Mouse (Mus musculus): ENCODE results near the gene Evl. TPM values are rescaled to one million over a fixed set of nuclear protein-coding genes. Genes with fewer than 3 reads are reported as not detected.

Evl gene
- total and polyA plus RNA-seq, 3 experiments, result 3.2 to 29.3 (median 11.3) TPM

DNA sequence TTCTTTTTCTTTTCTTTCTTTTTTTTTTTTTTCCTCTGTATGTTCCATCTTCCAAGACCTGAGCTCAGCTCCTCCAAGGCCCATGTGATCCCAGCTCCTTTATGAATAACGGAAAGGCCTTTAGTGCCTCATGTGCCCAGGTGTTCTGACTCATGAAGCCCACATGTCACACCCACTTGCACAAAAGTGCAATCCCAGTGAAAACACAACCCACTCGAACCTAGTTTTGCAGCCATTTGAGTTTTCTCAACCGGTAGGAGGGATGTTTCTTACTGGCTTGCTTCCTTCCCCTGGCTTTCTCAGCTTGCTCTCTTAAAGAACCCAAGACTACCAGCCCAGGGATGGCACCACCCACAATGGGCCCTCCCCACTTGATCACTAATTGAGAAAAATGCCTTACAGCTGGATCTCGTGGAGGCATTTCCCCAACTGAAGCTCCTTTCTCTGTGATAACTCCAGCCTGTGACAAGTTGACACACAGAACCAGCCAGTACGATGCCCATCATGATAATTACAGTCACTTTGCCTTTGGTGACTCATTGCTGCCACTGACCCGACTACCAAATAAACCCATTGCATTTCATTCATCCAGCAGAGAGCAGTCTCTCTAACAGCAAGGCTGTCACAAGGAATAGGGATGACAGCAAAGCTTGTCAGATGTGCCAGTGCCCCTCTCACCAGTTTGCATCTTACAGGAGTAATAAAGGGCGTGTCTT lies 24.8 kb downstream of the Evl start:
- TF ChIP-seq POLR2A (IDR thresholded peaks at IDR 0.05; ENCODE audit: low read depth, low read length), result no peak
- H3K27me3 ChIP-seq (replicated peaks), result peaks cover 38% of the 10 kb centered on the region
- DNase-seq (ENCODE audit: extremely low read depth), result no peak
- H3K4me2 ChIP-seq (ENCODE audit: insufficient read depth, low read depth, poor library complexity, severe bottlenecking), result no peak overlapping the region
- no peaks in the 10 kb centered on the region for H3K36me3 ChIP-seq (replicated peaks in 1 of 2; ENCODE audit: control insufficient read depth in 1 of 2, insufficient read depth in 1 of 2, low read length in 1 of 2)
- H3K9ac ChIP-seq (ENCODE audit: insufficient read depth, low read depth), result no peak overlapping the region
- in situ Hi-C loops (cut with MboI; ENCODE audit: low pct_ligation_motif_present, low pct_unique_long_range_greater_than_20kb, low sequenced_read_pairs) (no loop called here), dilution Hi-C loops (cut with MboI; ENCODE audit: extremely low pct_ligation_motif_present, extremely low pct_unique_long_range_greater_than_20kb, low sequenced_read_pairs) (no loop called here)
- no peak overlapping the region for H3K27ac ChIP-seq (ENCODE audit: insufficient read depth, low read depth)
- no peaks in the 10 kb centered on the region for H3K4me1 ChIP-seq (ENCODE audit: control insufficient read depth in 1 of 2, insufficient read depth in 2 of 2)
- no peak overlapping the region for H3K4me3 ChIP-seq (replicated peaks in 1 of 3; ENCODE audit: low read depth in 2 of 3, low read length in 2 of 3, poor library complexity in 1 of 3)
- no peaks in the 10 kb centered on the region for H3K9me3 ChIP-seq (replicated peaks; ENCODE audit: low read length)
- no peaks in the 10 kb centered on the region for H3K79me2 ChIP-seq (replicated peaks; ENCODE audit: control insufficient read depth, extremely low read depth, insufficient read depth, poor library complexity, severe bottlenecking)

- TF ChIP-seq USF1 (IDR thresholded peaks at IDR 0.05; ENCODE audit: low read depth, low read length) (no peak), E2F4 (IDR thresholded peaks at IDR 0.05; ENCODE audit: insufficient replicate concordance, low read depth, low read length) (no peak), UBTF (IDR thresholded peaks at IDR 0.05; ENCODE audit: low read depth, low read length) (no peak), CTCF (conservative IDR thresholded peaks at IDR 0.05 in 1 of 2, IDR thresholded peaks at IDR 0.05 in 1 of 2; ENCODE audit: low read depth in 2 of 2, low read length in 2 of 2) (no peak), PAX5 (IDR thresholded peaks at IDR 0.05; ENCODE audit: low read length) (no peak), POLR2A (IDR thresholded peaks at IDR 0.05; ENCODE audit: low read depth, low read length) (no peak), KAT2A (IDR thresholded peaks at IDR 0.05; ENCODE audit: insufficient replicate concordance, low read length) (no peak), MXI1 (IDR thresholded peaks at IDR 0.05; ENCODE audit: low read depth, low read length) (no peak), NRF1 (IDR thresholded peaks at IDR 0.05; ENCODE audit: low read depth, low read length) (no peak), MAZ (IDR thresholded peaks at IDR 0.05; ENCODE audit: low read depth, low read length) (no peak), GABPA (IDR thresholded peaks at IDR 0.05; ENCODE audit: insufficient replicate concordance, low read depth, low read length) (no peak), EP300 (IDR thresholded peaks at IDR 0.05; ENCODE audit: low read length) (no peak), MAX (IDR thresholded peaks at IDR 0.05; ENCODE audit: low read length) (no peak), JUND (conservative IDR thresholded peaks at IDR 0.05; ENCODE audit: low read depth, low read length) (no peak), SMC3 (IDR thresholded peaks at IDR 0.05; ENCODE audit: low read depth, low read length) (no peak), ZC3H11A (IDR thresholded peaks at IDR 0.05; ENCODE audit: low read depth, low read length) (no peak)
- no peaks in the 10 kb centered on the region for H3K36me3 ChIP-seq (replicated peaks in 1 of 2; ENCODE audit: control insufficient read depth in 1 of 2, insufficient read depth in 1 of 2, low read length in 1 of 2)
- H3K4me1 ChIP-seq (ENCODE audit: control insufficient read depth in 1 of 2, insufficient read depth in 2 of 2), result no peaks in the 10 kb centered on the region
- dilution Hi-C loops (cut with MboI; ENCODE audit: extremely low pct_ligation_motif_present, extremely low pct_unique_long_range_greater_than_20kb, low sequenced_read_pairs) (no loop called here), in situ Hi-C loops (cut with MboI; ENCODE audit: low pct_ligation_motif_present, low pct_unique_long_range_greater_than_20kb, low sequenced_read_pairs) (no loop called here)
- H3K27me3 ChIP-seq (replicated peaks), result peaks cover 25% of the 10 kb centered on the region
- no peaks in the 10 kb centered on the region for H3K9me3 ChIP-seq (replicated peaks; ENCODE audit: low read length)
- H3K9ac ChIP-seq (ENCODE audit: insufficient read depth, low read depth), result no peak overlapping the region
- H3K4me3 ChIP-seq (replicated peaks in 1 of 3; ENCODE audit: low read depth in 2 of 3, low read length in 2 of 3, poor library complexity in 1 of 3), result no peak overlapping the region
- no peak overlapping the region for H3K4me2 ChIP-seq (ENCODE audit: insufficient read depth, low read depth, poor library complexity, severe bottlenecking)
- no peak overlapping the region for H3K27ac ChIP-seq (ENCODE audit: insufficient read depth, low read depth)
- no peak for DNase-seq (ENCODE audit: extremely low read depth)
- H3K79me2 ChIP-seq (replicated peaks; ENCODE audit: control insufficient read depth, extremely low read depth, insufficient read depth, poor library complexity, severe bottlenecking), result no peaks in the 10 kb centered on the region
Measured at GRCm38 (mm10) chr12:108583775-108584174, 29.3 kb downstream of the Evl start.
